8 mouse cellular contexts compared by ENCODE assay signal in genomic region chr12:103325156-103325857, GRCm38 (mm10). TPM values are rescaled to one million over a fixed set of nuclear protein-coding genes. Genes with fewer than 3 reads are reported as not detected.
DNase-seq lines count a peak whose midpoint lies in the region; ATAC-seq and TF ChIP-seq lines count a peak whose summit lies in the region.

No protein-coding gene starts in this region.

- H3K4me1 ChIP-seq in ES-E14 (ENCODE audit: control insufficient read depth in 2 of 2, insufficient read depth in 2 of 2, low read length in 2 of 2, poor library complexity in 1 of 2), result peaks cover 0 to 8% of the 10 kb centered on the region in 2 experiments; a peak in 1 of 4 replicates
- H3K4me1 ChIP-seq in hindbrain, embryonic 10.5 days (replicated peaks), result peaks cover 46% of the 10 kb centered on the region
- H3K4me1 ChIP-seq in lung, embryonic 15.5 days, result peaks cover 6% of the 10 kb centered on the region; the same call in 1 of the 2 replicates

- WGBS in hindbrain, embryonic 10.5 days, result 7% methylated on average over 60 of the region's 60 CpGs
- WGBS in lung, embryonic 15.5 days, result 5% methylated on average over 60 of the region's 60 CpGs

- DNase-seq in ES-E14 (ENCODE audit: low read depth, low spot score), result peak; percentile 91
- peak; percentile 70 for DNase-seq in cerebellum, adult 8-10 months
- DNase-seq in hindbrain, embryonic 10.5 days (ENCODE audit: low spot score), result peak; percentile 95
- peak; percentile 77 for DNase-seq in layer of hippocampus, adult 9-10 months (ENCODE audit: low spot score)
- peak; percentile 63 for DNase-seq in ovary, postnatal 10 days (ENCODE audit: low spot score)
- DNase-seq in thymus, postnatal 0 days (ENCODE audit: low spot score), result peak; percentile 94

- H3K4me2 ChIP-seq in lung, embryonic 15.5 days, result peak overlapping the region; percentile 64

- H3K9me3 ChIP-seq in ES-E14 (ENCODE audit: control insufficient read depth, insufficient read depth, low read depth, low read length), result no peaks in the 10 kb centered on the region
- H3K9me3 ChIP-seq in hindbrain, embryonic 10.5 days, result no peaks in the 10 kb centered on the region
- H3K9me3 ChIP-seq in lung, embryonic 15.5 days, result no peaks in the 10 kb centered on the region

- in situ Hi-C loops in ES-E14 (cut with MboI; ENCODE audit: low sequenced_read_pairs in 2 of 2, unreplicated experiment in 2 of 2), result no loop called here

- H3K9ac ChIP-seq in ES-E14 (ENCODE audit: insufficient read depth, low read depth, low read length, poor library complexity, severe bottlenecking), result peak overlapping the region; percentile 54; the same call in 1 of the 2 replicates
- no peak overlapping the region for H3K9ac ChIP-seq in lung, embryonic 15.5 days

- no peaks in the 10 kb centered on the region for H3K36me3 ChIP-seq in ES-E14 (ENCODE audit: control insufficient read depth, insufficient read depth, low read length, poor library complexity, severe bottlenecking)
- no peaks in the 10 kb centered on the region for H3K36me3 ChIP-seq in hindbrain, embryonic 10.5 days
- no peaks in the 10 kb centered on the region for H3K36me3 ChIP-seq in lung, embryonic 15.5 days

- H3K27ac ChIP-seq in ES-E14 (ENCODE audit: insufficient read depth, low read depth, low read length, poor library complexity, severe bottlenecking), result no peak overlapping the region
- H3K27ac ChIP-seq in hindbrain, embryonic 10.5 days, result peak overlapping the region; percentile 60
- H3K27ac ChIP-seq in lung, embryonic 15.5 days, result no peak overlapping the region

- H3K27me3 ChIP-seq in hindbrain, embryonic 10.5 days (ENCODE audit: insufficient read depth, poor library complexity, severe bottlenecking), result peaks cover 97% of the 10 kb centered on the region
- H3K27me3 ChIP-seq in lung, embryonic 15.5 days, result peaks cover 17% of the 10 kb centered on the region

- peak; percentile 88 for ATAC-seq in frontal cortex, adult (ENCODE audit: low TSS enrichment)
- peak; percentile 83 for ATAC-seq in lung, embryonic 15.5 days (ENCODE audit: borderline replicate concordance, extremely low read depth, low FRiP score, low TSS enrichment)

- H3K4me3 ChIP-seq in ES-E14 (ENCODE audit: insufficient read depth in 1 of 2, low read depth in 1 of 2, low read length in 2 of 2, poor library complexity in 1 of 2, severe bottlenecking in 1 of 2), result peak overlapping the region; percentile 53 to 64
- peak overlapping the region; percentile 49 for H3K4me3 ChIP-seq in hindbrain, embryonic 10.5 days
- peak overlapping the region; percentile 27 for H3K4me3 ChIP-seq in lung, embryonic 15.5 days

TF ChIP-seq in ES-E14, 5 proteins besides CTCF, POLR2A, EP300 and RAD21:
- no peak for TF ChIP-seq MAFK (IDR thresholded peaks at IDR 0.05; ENCODE audit: insufficient read depth, low read depth, low read length)
- no peak for TF ChIP-seq ZC3H11A (IDR thresholded peaks at IDR 0.05; ENCODE audit: borderline replicate concordance, low read depth, low read length)
- no peak for TF ChIP-seq HCFC1 (IDR thresholded peaks at IDR 0.05; ENCODE audit: borderline replicate concordance, insufficient read depth, low read length)
- TF ChIP-seq CHD2 (IDR thresholded peaks at IDR 0.05; ENCODE audit: low read depth, low read length), result no peak
- TF ChIP-seq ZNF384 (IDR thresholded peaks at IDR 0.05; ENCODE audit: low read depth, low read length), result no peak

RNA-seq across cellular contexts. Expression of gene Fam181a, which starts 14.5 kb away (rescaled TPM):
- total RNA-seq in ES-E14 (2012; rRNA removed), result not detected in 2 replicates
- polyA plus RNA-seq in hindbrain, embryonic 10.5 days (2016; fragmentation: Nextera tagmentation; extraction: Ambion mirVana), result 24.9 and 26.1 TPM in 2 replicates
- polyA plus RNA-seq in lung, embryonic 15.5 days (2015; fragmentation: Nextera tagmentation; extraction: Ambion mirVana), result 0.34 TPM in 1 of 2 replicates, not detected in the other
- polyA plus RNA-seq in thymus, postnatal 0 days (2015; fragmentation: Nextera tagmentation; extraction: Ambion mirVana), result not detected in 2 replicates

RNA-seq across cellular contexts. Expression of gene Asb2, which starts 30.5 kb away (rescaled TPM):
- 0.27 TPM in 1 of 2 replicates, not detected in the other for total RNA-seq in ES-E14 (2012; rRNA removed)
- 0.64 and 1.2 TPM in 2 replicates for polyA plus RNA-seq in hindbrain, embryonic 10.5 days (2016; fragmentation: Nextera tagmentation; extraction: Ambion mirVana)
- 8.6 TPM in 2 replicates for polyA plus RNA-seq in lung, embryonic 15.5 days (2015; fragmentation: Nextera tagmentation; extraction: Ambion mirVana)
- 5.2 and 5.6 TPM in 2 replicates for polyA plus RNA-seq in thymus, postnatal 0 days (2015; fragmentation: Nextera tagmentation; extraction: Ambion mirVana)

Comparison
In these comparisons a context has a peak if more than half of its experiments do, and no peak if none do; other contexts are left out.
1. RNA of gene Fam181a, which starts 14.5 kb away (polyA plus RNA-seq): 24.9 to 26.1 TPM in hindbrain, embryonic 10.5 days; 0.34 TPM in lung, embryonic 15.5 days and not detected in thymus, postnatal 0 days; every median in the first group is over 10 times any median in the second.
2. Peak in every context shown above with its lines, with median percentiles within 50 percentile points of each other: DNase-seq and H3K4me3 ChIP-seq.